Mouse (Mus musculus): ENCODE results near the gene Prep.

Prep gene

DNA sequence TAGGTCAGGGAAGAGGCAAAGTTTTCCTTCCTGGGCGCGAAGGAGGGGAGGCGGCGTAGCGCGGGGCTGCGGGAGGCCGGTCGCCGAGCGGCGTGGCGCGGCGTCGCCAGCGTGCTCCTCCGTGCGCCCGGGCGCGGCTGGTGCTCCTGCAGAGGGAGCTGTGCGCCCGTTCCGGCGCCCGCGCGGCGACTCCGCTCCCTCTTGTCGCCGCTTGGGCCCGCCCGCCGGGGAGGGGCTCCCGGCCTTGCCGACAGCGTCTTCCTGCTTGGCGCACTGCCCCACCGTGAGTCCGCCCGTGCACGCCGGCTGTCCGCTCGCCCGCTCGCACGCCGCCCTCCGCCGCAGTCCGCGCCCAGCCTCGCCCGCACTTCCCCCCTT lies at the start of gene Prep:
TSS of gene Prep (plus strand) at position 273 of the 378 bp plus-strand sequence.
- DNase-seq (ENCODE audit: low read depth), result peak; percentile 69

DNA sequence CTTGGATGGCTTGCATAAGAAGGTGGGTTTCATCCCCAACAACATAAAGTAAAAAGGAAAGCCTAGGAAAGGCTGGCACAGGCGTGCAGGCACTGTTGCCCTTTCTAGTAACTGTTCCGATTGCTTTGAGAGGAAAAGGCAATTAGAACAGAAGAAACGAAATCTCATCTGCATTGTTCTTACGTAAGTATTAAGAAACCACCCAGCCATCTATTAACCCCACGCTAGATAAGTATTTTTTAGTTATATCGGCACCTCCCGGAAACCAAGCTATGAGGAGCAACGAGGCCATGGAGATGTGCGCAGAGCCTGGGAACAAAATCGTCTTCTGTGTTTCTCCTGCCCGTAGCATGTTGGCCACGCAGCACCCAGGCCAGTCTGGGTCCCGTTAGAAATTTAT lies 49.7 kb upstream of the Prep start:
- no peak for DNase-seq (ENCODE audit: low read depth)

DNA sequence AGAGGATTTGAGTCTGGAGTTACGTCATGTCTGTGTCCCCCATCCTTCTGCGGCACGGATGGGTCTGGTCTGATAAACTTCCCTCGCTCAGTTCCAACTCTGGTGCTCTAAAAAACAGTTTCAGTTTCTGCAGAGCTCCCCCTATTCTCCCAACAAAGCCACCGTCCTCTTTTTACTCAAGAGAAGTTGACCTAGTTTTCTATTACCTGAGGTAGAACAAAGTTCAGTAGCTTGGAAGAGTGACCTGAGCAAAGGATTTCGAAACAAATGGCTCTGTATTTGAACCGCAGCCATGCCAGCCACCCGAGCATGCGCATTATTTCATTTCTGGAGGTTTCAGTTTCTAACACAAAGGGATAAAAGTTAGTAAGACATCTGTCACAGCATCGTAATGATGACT lies 49.2 kb upstream of the Prep start:
- DNase-seq (ENCODE audit: low read depth), result no peak

DNA sequence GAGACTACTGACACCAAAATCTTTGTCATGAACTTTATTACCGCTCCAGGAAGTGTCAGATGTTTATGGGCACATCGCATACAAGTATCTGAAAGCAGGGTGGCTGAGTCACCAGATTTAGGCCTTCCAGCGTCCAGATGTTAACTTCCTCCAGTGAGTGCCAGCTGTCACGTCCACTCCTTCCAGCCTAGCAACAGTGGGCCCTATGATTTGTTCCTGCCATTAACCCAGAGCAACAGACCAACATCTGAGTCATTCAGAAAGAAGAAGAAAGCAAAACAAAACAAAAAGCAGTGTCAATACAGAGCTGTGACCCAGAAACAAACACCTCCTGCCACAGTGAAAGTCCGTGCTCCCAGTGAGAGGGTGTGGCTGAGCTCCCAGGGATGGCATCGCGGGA lies 47.6 kb upstream of the Prep start:
- DNase-seq (ENCODE audit: low read depth), result no peak

DNA sequence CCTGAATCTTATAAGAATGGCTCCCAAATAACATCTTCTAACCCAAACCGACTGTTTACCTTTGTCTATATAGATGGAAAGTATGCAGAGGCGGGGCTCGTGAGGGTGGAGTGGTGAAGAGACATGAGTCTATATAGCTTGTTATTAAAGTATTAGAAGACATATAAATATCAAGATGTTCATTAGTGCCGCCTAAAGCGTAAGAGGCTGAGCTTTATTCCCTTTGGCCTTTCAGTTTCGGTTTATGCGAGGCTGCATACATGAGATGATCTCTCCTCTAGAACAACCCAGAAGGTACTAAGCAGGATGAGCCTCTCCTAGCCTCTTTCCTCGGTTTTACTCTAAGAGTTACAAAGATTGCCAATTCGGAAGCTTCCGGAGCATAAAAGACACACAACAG lies 47.2 kb upstream of the Prep start:
- no peak for DNase-seq (ENCODE audit: low read depth)

DNA sequence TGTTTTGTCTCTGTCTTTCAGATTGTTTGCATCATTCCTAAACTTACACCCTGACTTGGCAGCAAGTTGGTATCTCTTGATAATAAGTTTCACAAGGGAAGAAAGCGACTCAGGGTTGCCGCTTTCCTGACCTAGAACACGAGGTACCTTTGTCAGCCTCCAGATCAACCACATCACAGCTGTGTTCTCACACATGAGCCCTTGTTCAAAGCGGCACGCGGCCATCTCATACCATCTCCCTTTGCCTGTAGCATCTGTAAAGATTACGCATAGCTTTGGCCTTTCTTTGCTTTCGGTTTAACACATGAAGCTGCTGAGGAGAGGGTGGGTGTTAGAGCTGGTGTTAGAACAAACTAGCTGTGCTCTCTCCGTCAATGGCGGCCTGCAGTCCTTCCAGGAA lies 46.7 kb upstream of the Prep start:
- DNase-seq (ENCODE audit: low read depth), result no peak

DNA sequence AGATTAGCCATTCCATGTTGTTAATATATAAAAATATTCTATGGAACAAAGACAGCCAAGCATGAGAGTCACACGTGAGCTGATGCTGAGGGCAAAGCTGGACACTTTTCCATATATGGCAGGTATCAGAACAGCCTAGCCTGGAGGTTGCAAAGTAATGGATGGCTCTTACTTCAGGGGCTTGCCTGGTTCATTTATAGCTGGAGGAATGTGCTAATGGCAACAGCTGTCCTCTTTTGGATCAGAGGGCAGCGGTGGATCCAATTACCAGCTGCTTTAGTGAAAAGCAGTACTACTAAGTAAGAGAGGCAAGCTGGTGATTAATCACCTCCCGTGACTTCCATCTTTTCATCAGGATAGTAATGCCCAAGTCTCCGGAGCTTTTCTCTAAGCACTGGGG lies 41.8 kb upstream of the Prep start:
- DNase-seq (ENCODE audit: low read depth), result no peak

DNA sequence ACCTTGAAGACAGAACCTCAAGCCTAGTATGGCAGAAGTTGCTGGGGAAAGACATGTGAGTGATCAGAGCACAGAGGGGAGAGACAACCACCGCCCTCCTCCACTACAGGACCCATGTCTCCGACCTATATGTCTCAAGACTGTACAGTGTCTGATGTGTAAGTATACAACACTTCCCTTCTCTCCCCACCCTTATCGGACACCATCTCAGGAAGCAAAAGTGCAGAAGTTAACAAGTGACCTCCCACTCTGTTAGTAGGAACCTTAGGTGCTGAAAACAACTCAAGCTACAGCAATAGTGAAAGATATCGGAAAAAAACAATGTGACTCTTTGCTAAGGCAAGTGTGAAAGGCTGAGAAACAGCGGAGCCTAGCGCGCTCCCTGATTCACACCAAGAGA lies 40.1 kb upstream of the Prep start:
- no peak for DNase-seq (ENCODE audit: low read depth)

DNA sequence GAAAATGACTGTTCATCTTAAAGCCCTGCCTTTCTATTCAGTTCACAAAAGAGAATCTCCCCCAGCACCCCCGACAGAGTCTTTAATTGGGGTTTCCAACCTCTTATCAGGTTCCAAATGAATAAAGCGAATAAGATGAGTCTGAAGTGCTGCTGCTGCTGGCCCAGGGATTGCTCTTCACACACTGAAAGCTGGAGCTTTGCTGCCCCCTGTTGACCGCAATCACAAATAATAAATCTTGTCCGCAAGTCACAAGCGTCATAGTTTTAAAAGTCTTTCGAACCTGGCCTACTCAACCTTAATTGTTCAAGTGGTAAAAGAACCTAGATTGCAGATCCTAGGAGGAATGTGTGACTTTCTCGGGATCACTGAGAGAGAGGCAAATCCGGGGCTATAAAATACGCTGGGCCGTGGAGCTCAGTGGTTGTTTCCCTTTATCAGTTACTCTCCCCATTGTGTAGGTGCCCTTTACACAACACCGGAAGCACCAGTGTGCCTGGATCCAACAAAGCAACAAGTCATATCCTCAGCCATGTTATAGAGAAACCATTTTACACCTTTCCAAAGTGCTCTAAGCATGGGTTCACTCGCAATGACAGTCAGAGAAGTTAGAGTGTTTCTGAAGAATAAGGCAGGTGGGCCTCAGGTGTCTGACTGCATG lies 21.6 kb upstream of the Prep start:
- DNase-seq (ENCODE audit: low read depth), result no peak

DNA sequence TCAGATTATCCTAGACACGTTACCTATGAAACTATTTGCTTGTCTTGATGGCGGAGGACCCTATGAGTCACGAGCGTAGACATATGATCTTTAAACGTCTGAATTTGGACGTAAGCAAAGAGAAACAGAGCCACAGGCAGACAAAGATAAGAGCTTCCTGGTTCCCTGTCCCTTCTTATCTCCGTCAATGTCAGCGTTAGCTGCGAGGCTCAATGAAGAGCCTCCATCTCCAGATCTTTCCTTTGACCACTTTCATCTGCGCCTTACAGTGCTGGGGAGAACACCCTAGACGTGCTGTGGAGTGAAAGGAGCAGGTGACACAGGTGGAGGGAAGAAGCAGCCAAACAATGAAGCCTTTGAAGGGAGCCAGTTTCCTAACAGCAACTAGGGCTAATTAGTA lies 18.8 kb upstream of the Prep start:
- DNase-seq (ENCODE audit: low read depth), result no peak

DNA sequence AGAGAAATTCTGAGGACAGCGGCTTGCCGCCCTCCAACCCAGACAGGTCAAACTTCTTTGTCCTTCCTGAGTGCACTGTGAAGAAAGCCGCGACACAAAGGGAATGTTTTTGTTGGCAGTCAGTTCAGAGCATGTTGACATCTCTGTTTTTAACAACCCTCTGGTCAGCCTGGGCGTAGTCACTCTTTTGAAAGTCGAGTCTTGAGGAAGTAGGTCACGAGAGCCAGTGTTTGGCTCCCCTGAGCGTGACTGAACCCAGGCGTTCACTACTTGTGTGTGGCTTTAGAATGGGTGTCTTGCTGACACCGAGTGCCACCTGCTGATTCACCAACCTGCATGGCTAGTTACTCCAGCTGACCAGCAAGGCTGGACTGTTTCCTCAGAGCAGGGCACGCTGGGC lies 18.4 kb upstream of the Prep start:
- DNase-seq (ENCODE audit: low read depth), result no peak

DNA sequence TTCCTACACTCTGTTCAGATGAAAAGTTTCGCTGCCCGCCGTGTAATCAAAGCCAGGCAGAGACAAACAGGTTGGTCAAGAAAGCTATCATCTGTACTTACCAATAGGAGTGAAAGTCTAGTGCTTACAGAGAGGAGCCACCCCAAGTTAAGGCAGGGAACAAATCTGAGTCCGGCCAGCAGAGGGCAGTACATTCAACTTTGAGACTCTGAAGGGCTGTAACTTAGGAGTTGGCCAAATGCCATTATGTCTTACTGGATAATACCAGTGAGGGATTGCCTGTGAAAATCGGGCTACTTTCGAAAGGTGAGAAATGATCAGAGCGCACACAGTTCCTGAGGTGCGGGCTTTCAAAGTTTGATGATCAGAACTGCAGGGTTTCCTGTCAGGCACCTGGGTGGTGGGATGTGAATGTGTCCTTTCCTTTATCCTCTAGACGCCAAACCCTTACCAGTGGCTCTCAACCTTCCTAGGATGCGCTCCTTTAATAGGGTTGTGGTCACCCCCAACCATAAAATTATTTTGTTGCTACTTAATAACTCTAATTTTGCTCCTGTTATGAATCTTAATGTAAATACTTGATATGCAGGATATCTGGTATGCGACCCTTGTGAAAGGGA lies 15.8 kb upstream of the Prep start:
- DNase-seq (ENCODE audit: low read depth), result peak; percentile 77

DNA sequence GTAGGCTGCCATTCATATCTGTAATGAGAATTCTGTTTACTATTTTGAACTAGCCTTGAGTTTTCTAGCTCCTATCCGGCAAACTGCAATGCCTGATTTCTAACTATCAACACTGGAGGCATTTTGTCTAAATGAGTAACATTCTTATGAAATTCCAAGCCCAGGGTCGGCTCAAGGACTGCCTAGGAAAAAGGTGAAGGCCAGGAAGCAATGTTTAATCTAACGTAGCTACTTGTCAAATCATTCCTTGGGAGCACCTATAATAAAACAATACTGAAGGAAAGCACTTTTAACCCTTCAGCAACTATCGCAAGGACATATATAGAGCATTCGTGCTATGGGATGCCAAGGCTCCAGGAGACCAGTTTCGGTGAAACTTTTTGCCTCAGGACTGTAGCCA lies 8.6 kb upstream of the Prep start:
- no peak for DNase-seq (ENCODE audit: low read depth)

DNA sequence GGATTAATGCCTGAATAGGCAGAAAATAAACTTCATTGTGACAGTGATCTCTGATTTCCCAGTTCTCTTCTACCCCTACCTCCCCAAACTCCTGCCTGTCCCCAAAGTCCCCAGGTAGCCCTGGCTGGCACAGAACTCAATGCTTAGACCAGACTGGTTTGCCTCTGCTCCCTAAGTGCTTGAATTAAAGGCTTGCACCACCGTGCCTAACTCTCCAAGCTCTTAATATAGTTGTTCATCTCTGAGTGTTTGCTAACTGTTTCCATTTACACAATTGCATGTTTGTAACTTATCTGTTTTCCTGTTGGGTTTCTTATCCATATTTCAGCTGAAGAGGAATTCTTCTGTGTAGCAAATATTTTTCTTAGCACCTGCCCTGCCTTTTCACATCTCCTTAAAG lies 6.2 kb upstream of the Prep start:
- no peak for DNase-seq (ENCODE audit: low read depth)

DNA sequence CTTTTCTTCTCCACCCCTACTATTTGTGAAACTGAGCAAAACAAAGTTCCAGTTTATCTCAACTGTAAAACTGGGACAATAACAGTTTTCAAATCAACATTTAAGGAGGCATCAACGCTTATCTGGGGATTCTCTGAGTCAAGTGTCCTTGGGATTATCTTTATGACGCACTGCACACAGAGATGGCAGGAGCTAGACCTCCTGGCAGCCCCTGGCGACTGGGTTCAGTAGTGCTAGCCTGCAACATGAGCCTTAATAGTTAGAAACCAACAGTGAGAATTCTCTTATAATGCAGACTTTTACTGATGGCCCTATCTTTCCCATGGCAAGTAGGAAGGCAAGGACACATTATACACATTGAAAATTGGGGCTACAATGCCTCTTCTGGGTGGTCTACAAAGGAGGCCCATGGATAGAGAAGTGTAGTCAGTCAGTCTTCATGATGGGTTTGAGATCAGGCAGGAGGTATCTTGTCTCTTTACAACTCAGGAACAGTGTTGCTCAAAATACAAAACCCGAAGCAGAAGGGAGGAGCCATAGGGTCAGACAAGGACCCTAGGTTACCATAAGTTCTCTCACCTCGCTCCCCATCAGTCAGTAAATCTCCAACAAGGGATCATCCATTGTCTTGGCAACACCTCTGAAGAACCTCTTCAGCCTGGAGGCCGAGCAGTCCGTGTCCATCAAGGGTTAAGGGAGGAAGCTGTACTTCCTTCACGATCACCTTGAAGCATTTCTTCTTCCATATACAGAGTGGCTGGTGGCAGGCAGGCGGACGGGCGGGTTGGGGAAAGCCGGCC lies 672 bp upstream of the Prep start:
- no peak for DNase-seq (ENCODE audit: low read depth)

DNA sequence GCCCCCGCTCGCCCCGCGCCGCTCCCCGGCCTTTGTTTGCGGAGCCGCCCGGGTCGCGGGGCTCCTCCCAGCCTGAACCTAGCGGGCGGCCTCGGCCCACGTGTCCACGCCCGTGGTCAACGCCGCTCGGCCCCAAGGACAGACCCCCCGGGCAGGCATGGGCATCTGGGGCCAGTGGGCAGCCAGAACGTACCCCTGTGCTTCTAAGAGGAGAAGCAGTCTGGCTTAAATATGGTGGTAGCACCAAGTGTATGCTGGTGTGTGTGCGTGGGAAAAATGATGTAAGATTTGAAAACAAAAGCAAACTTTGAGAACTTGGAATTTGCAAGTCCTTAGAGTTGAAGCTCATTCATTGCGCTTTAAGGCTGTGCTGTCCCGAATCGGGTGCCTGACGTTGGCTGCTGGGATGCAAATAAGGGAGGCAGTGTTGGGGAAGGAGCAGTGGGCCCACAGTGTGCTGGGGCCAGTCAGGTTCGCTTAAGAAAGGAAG lies 478 bp downstream of the Prep start:
- DNase-seq (ENCODE audit: low read depth), result no peak

DNA sequence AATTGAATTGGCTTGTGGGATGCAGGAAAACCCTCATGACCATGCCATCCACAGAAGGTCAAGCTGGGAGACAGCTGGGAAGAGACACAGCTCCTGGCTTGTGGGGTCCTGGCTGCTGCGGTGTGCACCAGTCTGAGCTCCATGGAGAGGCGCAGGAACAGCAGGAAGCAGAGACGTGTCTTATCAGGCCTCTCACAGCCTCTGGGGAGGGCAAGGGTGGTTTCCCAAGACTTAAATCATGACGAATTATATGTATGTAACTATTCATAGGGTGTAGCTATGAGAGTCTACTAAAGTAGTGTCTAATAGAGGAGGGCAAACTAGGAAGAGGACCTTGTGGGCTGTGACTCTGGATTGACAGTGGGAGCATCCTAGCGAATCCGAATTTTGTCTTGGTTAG lies 2.6 kb downstream of the Prep start:
- DNase-seq (ENCODE audit: low read depth), result no peak

DNA sequence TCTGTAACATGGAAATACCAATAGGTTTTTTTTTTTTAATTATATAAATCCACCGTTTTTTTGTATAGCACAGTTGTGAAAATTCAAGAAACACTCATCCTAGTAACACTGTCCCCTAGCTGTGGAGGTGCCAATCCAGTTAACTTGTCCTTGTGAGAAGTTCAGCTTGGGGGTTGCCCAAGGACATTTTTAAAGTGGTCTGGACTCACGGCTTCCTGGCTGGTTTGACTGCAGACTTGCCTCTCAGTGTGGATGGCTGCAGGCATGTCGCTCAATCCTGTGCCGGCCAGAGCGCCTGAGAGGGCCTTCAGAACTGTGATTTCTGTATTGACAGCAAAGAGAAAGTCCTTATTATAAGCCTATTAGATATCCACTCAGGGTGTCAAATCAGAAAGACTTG lies 3.4 kb downstream of the Prep start:
- no peak for DNase-seq (ENCODE audit: low read depth)

DNA sequence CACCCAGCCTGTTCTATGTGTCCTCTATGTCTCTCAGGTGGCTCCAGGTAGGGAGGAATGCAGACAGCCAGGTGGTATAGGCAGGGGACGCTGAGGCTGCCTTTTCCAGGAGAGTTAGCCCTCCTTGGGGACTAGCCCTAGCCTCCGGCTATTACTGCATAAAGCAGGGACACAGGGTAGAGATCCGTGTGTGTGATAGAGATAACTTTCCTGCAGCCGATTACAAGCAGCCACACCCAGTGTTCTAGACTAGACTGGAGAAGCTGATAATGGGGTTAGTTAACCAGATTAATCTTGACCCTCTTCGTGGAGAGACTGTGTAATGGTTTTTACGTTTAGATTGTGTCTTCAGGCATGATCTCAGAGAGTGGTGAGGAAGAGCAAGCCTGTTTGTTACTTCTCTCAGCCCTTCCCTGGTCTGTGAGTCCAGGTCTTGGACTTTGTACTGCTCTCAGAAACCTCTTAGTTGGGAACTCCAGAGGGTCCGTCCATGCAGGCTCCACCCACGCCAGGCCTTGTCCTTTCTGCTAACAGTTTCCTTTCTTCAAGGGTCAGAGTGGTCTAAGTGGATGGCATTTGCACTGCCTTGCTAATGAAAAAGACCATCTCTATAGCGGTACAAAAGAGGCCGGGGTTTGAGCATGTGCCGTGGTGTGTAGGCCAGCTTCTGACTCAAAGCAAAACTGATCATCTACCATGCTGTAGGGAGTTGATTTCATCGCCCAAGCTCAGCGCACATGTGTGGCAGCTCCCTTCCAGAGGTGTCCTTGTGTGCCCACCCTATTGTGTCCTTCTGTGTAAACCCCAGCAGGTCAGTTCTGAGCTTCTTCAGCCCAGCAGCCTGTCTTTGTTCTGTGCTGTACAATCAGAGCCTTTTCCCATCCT lies 4.2 kb downstream of the Prep start:
- no peak for DNase-seq (ENCODE audit: low read depth)

DNA sequence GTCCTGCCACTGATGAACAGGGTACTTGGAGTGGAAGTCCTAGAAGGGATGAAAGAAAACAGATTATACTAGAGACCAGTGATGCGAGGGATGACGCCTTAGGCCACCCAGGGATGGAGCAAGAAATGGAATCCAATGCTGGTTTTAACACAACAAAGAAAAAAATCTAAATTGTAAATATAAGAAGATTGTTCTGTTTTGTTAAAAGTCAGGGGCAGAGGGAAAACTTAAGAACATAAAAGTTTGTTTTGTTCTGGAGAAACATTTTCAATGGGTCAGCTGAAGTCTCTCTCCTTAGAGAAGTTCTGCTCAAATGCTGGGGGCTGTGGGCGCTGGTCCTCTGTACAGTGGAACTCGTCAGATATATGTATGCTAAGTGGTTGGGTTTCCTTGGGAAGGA lies 5.3 kb downstream of the Prep start:
- DNase-seq (ENCODE audit: low read depth), result no peak

DNA sequence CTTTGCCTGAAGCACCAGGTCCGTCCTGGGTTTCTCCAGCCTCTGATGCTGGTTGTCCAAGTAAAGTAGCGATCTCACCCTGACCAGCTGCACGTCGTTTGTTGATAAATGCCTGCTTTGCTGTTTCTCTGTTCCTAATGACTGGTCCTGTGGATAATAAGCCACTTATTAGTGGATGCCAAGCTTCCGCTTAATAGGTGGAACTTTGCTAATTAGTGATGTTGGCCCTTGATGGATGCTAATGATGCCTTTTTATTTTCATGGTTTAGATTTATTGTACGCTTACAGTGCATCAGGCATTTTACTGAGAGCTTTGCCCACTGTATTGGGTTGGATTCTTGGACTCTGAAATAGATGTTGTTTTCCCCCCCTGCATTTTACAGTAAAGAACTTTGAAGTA lies 7.5 kb downstream of the Prep start:
- no peak for DNase-seq (ENCODE audit: low read depth)

DNA sequence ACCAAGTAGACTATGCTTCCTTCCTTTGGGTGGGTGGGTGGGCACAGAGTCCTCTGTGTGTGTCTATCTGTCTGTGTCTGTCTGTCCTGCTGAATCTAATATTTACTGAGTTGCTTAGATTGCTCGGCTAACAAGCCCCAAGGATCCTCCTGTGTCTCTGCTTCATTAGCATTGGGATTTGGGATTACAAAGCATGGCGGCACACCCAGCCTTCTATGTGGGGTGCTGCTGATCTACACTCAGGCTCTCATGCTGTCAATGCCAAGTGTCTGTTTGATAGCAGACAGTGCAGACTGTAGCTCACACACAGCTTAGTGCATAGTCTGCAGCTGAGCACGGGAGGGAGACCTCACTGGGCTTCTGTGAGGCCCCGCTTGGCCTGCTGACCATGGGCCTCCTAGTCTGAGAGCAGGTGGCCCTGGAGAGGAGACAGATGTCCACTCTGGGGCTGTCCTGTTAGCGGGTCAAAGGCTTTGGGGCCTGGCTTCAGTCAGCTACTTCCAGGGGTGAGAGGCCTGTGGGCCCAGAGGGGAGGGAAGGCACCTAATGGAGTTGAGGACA lies 8.6 kb downstream of the Prep start:
- DNase-seq (ENCODE audit: low read depth), result no peak

All from c-Kit-positive CD71-negative TER-119-negative erythroid progenitor cells, embryonic 14.5 days (primary cell).